Mouse (Mus musculus) right cerebral cortex, postnatal 4 days (tissue): ENCODE data around the gene Creb1.
"Not testable (repeated sequence)": the region's sequence is repeated elsewhere in the genome, so short reads cannot be mapped to it uniquely, and the experiment has no call there.

Experiments used
- DNase-seq: peaks from one replicate; pipeline ENCODE4 v3.0.0-alpha.2; 2022

Creb1 gene

DNA sequence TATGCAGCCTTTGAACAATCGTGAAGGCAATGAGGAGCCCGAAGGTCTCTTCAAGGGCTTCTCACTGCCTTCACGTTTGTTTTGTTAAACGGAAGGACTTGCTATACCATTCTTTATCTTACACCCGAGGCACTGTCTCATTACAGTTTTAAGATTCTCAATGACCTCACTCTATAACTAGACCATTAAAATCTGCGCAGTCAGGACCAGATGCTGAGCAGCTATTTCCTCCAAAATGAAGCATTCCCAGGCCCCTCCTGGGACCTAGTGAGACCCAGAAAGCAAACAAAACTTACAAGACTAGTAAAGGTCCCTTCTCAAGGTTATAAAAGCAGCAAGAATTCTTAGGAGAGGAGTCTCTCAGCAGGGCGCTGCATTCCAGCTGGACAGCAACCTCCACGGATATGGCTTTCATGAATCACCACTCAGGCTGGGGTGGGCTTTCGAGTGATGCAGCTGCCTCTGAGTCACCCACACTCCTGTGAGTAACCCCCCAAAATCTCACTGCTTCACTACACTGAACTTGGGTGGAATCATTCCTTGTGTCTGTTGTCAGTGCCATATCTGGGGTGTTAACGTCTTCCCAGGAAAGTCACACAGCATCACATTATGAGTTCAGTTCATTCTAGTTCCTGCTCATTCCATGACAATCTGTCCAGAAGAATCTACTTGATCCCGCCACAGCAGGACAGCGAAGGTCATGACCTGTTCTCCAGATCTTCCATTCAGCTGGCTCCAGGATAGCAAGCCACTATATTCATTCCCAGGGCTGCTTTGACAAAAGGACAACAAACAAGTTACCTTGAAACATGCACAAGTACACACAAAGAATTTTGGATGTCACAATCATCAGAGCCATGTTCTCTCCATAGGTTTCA, 91.4 kb downstream of the Creb1 start:
- no peak for DNase-seq

DNA sequence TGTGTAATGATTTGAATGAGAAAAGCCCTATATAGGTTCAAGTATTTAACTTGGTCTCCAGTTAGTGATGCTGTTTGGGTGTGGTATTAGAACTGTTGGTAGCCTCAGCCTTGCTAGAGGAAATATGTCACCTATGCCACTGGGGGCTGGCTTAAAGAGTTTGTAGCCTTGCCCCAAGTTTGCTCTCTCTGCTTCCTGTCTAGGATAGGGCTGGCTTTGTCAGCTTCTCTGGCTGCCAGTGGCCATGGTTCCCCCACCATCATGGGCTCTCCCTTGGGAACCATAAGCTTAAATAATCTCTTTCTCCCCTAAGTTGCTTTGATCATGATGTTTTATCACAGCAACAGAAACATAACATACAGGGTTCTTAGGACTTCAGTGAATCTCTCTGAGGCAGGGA, 92.8 kb downstream of the Creb1 start:
- no peak for DNase-seq

DNA sequence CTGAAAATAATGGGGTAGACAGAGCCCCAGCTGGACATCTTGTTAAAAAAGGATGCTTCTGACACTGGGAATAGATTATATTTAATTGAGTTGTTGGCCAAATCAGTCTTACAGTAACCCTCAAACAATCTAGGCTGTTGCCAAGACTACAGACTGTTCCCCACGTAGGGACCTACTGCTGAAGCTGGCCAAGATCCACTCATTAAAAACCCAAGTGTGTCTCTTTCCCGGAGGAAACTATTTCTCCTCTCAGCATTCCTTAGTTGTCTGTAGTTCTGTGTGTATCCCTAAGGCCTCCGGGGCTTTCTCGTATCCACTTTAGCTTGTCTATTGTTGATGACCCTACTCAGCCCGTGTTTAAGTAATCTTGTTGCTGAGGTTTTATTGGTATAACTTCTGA, 99.1 kb downstream of the Creb1 start:
- DNase-seq, result no peak

- no peak for DNase-seq
Measured at GRCm38 (mm10) chr1:64633237-64633636, 100.8 kb downstream of the Creb1 start.

GRCm38 (mm10) chr1:64635624-64636023, 103.2 kb downstream of the Creb1 start:
- no peak for DNase-seq

- DNase-seq, result no peak
Measured at GRCm38 (mm10) chr1:64639279-64639678, 106.8 kb downstream of the Creb1 start.

DNA sequence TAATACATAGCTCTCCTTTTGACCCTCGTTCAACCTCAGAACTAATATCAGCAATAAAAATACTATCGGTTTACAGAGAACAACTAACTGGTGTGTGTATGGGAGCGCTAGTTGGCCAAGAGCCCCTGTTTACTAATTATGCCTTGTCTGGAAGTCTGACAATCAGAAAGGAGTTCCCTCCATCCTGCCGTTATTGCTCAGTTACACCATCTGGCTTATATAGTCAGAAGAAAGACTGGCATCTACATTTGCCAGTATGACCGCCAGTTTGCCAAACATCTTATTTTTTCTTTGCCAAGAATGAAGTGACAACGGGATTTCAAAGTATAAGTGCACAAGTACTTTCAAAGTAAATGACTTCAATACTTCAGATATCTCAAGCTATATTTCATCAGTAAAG, 108.6 kb downstream of the Creb1 start:
- DNase-seq, result no peak

DNA sequence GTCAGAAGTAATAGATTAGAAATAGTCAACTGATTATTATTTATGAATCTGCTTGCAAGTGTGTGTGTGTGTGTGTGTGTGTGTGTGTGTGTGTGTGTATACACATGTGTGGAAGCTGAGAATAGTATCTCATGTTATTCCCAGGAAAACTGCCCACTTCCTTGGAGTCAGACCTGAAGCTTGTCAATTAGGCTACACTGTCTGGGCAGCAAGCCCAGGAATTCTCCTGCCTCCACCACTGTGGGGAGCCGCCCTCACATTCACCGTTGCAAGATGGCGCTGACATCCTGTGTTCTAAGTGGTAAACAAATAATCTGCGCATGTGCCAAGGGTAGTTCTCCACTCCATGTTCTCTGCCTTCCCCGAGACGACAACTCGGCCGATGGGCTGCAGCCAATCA, 110.1 kb downstream of the Creb1 start:
- not testable (repeated sequence) for DNase-seq

- DNase-seq, result no peak
Measured at GRCm38 (mm10) chr1:64644513-64644912, 112.1 kb downstream of the Creb1 start.

- DNase-seq, result no peak
Measured at GRCm38 (mm10) chr1:64649362-64650124, 117.1 kb downstream of the Creb1 start.

DNA sequence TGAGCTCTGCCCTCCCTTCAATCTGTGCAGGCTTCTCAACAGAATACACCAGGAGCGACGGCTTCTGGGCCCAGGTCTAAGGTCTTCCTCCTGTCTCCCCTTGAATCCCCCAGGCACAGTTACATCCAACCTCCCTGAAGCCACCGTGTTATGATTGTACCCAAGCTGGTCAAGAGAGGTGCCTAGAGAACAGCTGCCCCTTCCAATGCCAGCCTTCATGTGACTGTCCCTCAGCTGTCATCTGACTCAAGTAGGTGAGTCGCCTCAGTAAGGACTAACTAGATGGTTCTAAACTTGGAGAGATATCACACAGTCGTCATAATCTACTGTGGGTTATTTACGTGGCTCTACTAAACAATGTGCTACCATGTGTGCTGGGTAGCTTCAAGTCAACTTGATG, 121.3 kb downstream of the Creb1 start:
- DNase-seq, result no peak
